Mouse (Mus musculus) G1E (cell line): ENCODE results near the gene Pdia3. TPM values are rescaled to one million over a fixed set of nuclear protein-coding genes. Genes with fewer than 3 reads are reported as not detected.

Experiments
- ATAC-seq: 2 replicates; pipeline ENCODE4 v1.8.0; 2016; ENCODE audit warnings: mild to moderate bottlenecking; ENCODE audit not compliant: insufficient number of reproducible peaks, poor library complexity, low FRiP score, severe bottlenecking; ENCODE audit errors: extremely low read depth
- DNase-seq: peaks from one replicate; pipeline ENCODE4 v3.0.0; 2012; ENCODE audit warnings: low spot score
- H3K27me3 ChIP-seq: 2 replicates; pipeline ENCODE4 v1.6.1; 2012; ENCODE audit warnings: mild to moderate bottlenecking, low read length, inconsistent platforms; ENCODE audit not compliant: insufficient read depth
- H3K36me3 ChIP-seq: replicated peaks from 2 replicates; pipeline ENCODE3; 2012; ENCODE audit warnings: mild to moderate bottlenecking, inconsistent platforms
- H3K4me1 ChIP-seq: 2 replicates; pipeline ENCODE4 v1.6.1; 2012; ENCODE audit warnings: low read depth, low read length, inconsistent platforms, mixed read lengths; ENCODE audit not compliant: insufficient read depth
- H3K4me3 ChIP-seq: 2 replicates; pipeline ENCODE4 v1.5.1; 2012; ENCODE audit warnings: low read depth, mild to moderate bottlenecking, inconsistent platforms, low read length, moderate library complexity, mixed read lengths
- H3K9me3 ChIP-seq: replicated peaks from 2 replicates; pipeline ENCODE4 v1.6.1; 2012; ENCODE audit warnings: inconsistent platforms
- CTCF ChIP-seq: IDR thresholded peaks from 2 replicates; pipeline ENCODE4 v1.5.1; 2012; ENCODE audit warnings: low read depth, low read length, inconsistent platforms, mixed read lengths
- GATA1 ChIP-seq: IDR thresholded peaks from 2 replicates; pipeline ENCODE4 v1.6.1; 2012; ENCODE audit warnings: borderline replicate concordance, low read length, inconsistent platforms, mixed read lengths
- GATA2 ChIP-seq: IDR thresholded peaks from 2 replicates; pipeline ENCODE4 v1.6.1; 2012; ENCODE audit warnings: low read depth, low read length, inconsistent platforms, borderline replicate concordance
- POLR2AphosphoS5 ChIP-seq: IDR thresholded peaks from 2 replicates; pipeline ENCODE4 v1.6.1; 2012; ENCODE audit warnings: low read depth, low read length, inconsistent platforms; ENCODE audit not compliant: insufficient replicate concordance
- TAL1 ChIP-seq: conservative IDR thresholded peaks from 2 replicates; pipeline ENCODE4 v1.6.1; 2012; ENCODE audit warnings: low read depth, low read length, inconsistent platforms, mixed read lengths
- polyA plus RNA-seq: library from polyadenylated mRNA; stranded (reverse); fragments of >175 nt; gene quantifications from 2 replicates; pipeline ENCODE4 v1.2.3, GENCODE M21; 2012
- total RNA-seq, 2 experiments: library from RNA; stranded (forward) in 1 of 2; stranded (reverse) in 1 of 2; fragments of 200-1000 nt in 1 of 2; fragments of >200 nt in 1 of 2; fragmentation: Nextera tagmentation in 1 of 2; gene quantifications; 2 replicates each; pipeline ENCODE4 v1.2.3; 2014 to 2017

Pdia3 gene
- total and polyA plus RNA-seq, 3 experiments = 104 to 315 (median 233) TPM

DNA sequence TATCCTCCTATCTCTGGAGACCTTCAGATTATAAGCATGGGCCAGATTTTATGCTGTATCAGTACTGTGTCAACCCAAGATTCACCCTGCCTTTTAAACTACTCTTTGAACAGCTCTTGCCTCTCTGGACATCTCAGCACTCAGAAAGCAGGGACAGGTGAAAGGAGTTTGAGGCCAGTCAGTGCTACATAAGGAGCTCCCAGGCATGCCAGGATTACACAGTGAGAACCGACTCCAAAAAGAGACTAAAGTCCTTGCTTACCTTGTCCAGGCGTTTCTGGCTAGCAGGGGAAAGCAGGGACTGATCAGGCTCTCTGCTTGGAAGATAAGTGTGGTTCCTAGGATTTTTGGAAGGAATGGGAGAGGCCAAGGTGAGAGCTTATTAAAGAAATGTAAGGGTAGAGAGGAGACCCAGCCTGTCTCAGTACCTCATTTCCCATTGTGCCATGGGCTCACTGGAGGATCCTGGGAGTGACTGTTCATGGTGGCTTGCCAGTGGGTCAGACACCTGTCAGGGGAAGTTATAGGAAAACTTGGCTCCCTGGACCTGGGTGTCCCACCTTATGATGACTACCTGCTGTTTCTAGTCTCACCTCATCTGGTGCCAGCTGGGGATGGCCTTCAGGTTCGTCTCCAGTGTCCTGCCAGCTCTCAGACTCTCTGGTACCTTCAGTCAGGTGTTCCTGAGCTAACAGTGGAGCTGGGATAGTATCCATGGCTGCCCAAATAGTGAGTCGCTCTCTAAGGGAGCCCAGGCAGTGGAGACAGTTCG is 27.4 kb downstream of the Pdia3 start:
- no peak for TF ChIP-seq TAL1
- no peak for TF ChIP-seq GATA1
- TF ChIP-seq GATA2 = no peak
- TF ChIP-seq POLR2AphosphoS5 = no peak
- no peak for TF ChIP-seq CTCF
- Histone ChIP-seq H3K36me3 (peaks cover 47% of the 10 kb centered on the region), H3K4me3 (no peak overlapping the region), H3K9me3 (no peaks in the 10 kb centered on the region), H3K4me1 (peaks cover 34% of the 10 kb centered on the region), H3K27me3 (0 out of 2 replicates have a peak, but pooled peaks cover 2% of the 10 kb centered on the region)
- DNase-seq (no peak), ATAC-seq (no peak)

DNA sequence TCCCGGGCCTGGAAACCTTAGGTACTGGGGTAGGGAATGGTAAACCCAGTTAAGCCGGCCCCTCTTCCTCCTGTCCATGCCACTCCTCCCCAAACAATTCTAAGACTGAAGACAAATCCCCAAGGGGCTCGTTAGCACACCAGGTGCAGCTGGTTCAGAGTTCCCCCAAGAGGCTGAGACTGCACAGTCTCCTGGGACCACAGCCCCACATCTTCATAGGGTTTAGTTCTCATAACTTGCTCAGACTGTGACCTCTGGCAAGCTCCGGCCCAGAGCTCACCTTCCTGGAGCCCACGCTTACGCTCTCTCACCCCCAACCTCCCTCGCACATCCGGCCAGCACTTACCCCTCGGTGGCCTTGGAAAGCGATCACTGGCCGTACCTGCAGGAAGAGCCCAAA is 28.2 kb downstream of the Pdia3 start:
- TF ChIP-seq GATA1 (no peak), POLR2AphosphoS5 (no peak)
- Histone ChIP-seq H3K4me1 (peaks cover 42% of the 10 kb centered on the region), H3K4me3 (peak overlapping the region; percentile 74; the same call in 1 of the 2 replicates), H3K36me3 (peaks cover 44% of the 10 kb centered on the region), H3K27me3 (0 out of 2 replicates have a peak, but pooled peaks cover 2% of the 10 kb centered on the region), H3K9me3 (no peaks in the 10 kb centered on the region)
- ATAC-seq = no peak
- no peak for DNase-seq

DNA sequence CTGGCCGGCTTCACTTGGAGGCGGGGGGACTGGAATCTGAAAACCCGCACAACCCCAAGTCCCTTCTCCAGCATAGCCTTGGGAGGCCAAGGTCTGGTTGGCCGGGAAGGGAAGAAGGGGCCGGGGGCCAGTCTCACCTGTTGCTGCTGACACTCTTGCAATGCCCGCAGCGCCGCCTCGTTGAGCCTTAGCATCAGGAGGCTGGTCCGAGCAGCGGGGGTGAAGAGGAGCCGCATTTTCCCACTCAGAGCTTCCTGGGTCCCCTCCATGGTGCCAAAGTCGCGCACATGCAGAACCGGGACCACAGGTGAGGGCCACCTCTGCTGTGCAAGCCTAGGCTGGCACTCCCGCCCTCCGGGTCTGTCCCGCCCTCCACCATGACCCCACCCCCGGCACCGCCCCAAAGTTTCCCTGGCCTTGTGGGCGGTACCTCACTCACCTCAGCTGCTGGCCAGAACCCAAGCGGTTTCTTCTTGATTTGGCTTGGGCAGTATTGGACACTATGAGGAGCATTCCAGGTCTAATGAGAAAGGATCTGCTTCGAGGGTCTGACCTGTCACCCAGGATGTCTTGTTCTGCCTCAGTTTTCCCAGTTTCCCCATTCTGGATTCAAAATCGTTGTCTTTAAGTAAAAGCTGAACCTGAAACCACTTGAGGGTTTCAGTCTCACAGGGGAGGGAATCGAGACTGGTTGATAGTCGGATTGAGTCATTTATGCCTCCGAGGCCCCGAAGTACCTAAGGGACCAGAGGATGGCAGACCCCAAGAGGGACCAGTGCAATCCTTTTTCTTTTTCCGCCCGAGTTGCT is 28.9 kb downstream of the Pdia3 start:
- peak overlapping the region; percentile 74 for H3K4me3 ChIP-seq
- 0 out of 2 replicates have a peak, but pooled peaks cover 2% of the 10 kb centered on the region for H3K27me3 ChIP-seq
- H3K4me1 ChIP-seq = peaks cover 44% of the 10 kb centered on the region
- TF ChIP-seq GATA1 = no peak
- TF ChIP-seq TAL1 = no peak
- no peak for TF ChIP-seq CTCF
- no peak for TF ChIP-seq GATA2
- TF ChIP-seq POLR2AphosphoS5 = no peak
- H3K9me3 ChIP-seq = no peaks in the 10 kb centered on the region
- DNase-seq = peak; percentile 76
- peaks cover 39% of the 10 kb centered on the region for H3K36me3 ChIP-seq
- ATAC-seq = peak; percentile 57; the same call in 1 of the 2 replicates

DNA sequence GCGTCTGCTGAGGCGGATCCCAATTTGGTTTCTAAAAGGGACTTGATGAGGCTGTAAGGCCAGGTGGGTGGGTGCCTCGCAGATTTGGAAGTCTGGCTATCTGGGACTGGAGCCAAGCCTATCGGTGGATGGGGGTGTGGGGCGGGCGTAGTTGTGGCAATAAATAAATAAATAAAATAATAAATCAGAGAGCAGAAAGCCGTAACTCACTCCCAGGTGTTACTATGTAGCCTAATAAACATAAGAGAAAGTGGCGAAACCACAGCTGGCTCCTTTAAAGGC is 29.4 kb downstream of the Pdia3 start:
- no peak for ATAC-seq
- TF ChIP-seq GATA1 = no peak
- H3K4me1 ChIP-seq = peaks cover 50% of the 10 kb centered on the region
- no peaks in the 10 kb centered on the region for H3K9me3 ChIP-seq
- H3K36me3 ChIP-seq = peaks cover 34% of the 10 kb centered on the region
- H3K4me3 ChIP-seq = peak overlapping the region; percentile 74; the same call in 1 of the 2 replicates
- H3K27me3 ChIP-seq = 0 out of 2 replicates have a peak, but pooled peaks cover 2% of the 10 kb centered on the region
- DNase-seq = no peak

DNA sequence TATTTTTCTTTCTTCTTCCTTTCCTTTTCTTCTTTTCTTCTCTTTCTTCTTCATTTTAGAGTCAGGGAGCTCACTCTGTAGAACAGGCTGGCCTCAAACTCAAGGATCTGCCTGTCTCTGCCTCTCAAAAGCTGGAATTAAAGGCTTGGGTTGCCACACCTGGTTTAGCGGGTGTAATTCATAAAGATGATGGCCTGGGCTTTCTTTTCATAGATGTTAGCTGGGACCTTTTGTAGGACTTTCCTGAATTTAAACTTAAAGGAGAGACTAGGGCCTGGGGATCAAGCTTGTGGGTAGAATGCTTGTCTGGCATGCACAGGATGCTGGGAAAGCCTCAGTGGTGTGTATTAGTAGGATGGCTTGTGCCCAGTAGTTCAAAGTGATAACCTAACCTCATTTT is 30.6 kb downstream of the Pdia3 start, which contains the start of gene Ell3:
TSS of gene Ell3 (minus strand) at position 101 of the 400 bp plus-strand sequence.
- Histone ChIP-seq H3K27me3 (0 out of 2 replicates have a peak, but pooled peaks cover 2% of the 10 kb centered on the region), H3K4me1 (peaks cover 56% of the 10 kb centered on the region), H3K36me3 (peaks cover 23% of the 10 kb centered on the region), H3K4me3 (no peak within 1 kb of the TSS; the same call in 1 of the 2 replicates), H3K9me3 (no peaks in the 10 kb centered on the region)
- no peak for ATAC-seq
- TF ChIP-seq TAL1 = no peak
- no peak for DNase-seq

DNA sequence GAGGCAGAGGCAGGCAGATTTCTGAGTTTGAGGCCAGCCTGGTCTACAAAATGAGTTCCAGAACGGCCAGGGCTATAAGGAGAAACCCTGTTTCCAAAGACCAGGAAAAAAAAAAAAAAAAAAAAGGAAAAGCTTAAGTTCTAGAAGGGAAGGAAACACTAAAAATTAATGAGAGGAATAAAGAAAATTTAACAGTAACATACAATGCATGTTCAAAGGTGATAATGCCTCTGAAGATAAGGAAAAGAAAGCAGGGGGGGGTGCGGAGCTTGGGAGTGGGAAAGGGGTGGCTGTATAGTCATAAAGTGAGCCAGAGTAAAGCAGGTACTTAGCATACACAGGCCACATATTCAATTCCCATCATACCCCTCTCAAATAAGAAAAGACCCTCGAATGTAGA is 31.5 kb downstream of the Pdia3 start:
- DNase-seq (no peak), ATAC-seq (no peak)
- Histone ChIP-seq H3K4me1 (peaks cover 58% of the 10 kb centered on the region), H3K36me3 (peaks cover 16% of the 10 kb centered on the region), H3K9me3 (no peaks in the 10 kb centered on the region), H3K4me3 (no peak overlapping the region), H3K27me3 (0 out of 2 replicates have a peak, but pooled peaks cover 2% of the 10 kb centered on the region)
- TF ChIP-seq GATA2 (no peak), CTCF (no peak), POLR2AphosphoS5 (no peak), TAL1 (no peak), GATA1 (no peak)
